Mouse (Mus musculus): ENCODE results near the gene Stx6.

Stx6 gene

GRCm38 (mm10) chr1:155245516-155245915, 87.0 kb downstream of the Stx6 start:
- in situ Hi-C loops (cut with MboI; ENCODE audit: unreplicated experiment in 2 of 2), result loop anchor here (25.0 kb wide), 1 partner anchor 958 kb away; no protein-coding TSS in a partner anchor

DNA sequence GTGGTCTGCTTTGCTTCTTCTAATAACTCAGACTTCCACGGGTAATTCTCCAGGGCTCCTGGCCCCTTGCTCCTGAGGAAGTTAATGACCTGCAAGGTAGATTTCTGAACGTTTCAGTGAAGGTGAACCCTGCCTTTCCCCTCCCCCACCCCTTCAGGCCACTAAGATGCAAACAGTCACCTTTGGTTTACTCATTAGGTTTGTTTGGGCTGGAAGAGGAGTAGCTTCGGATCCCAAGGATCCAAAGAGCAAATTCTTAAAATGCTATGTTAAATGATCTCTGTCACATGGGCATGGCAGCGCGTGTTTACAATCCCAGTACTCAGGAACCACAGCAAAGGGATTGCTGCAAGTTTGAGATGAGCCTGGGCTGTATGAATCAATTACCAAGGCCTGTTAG, 88.9 kb downstream of the Stx6 start:
- in situ Hi-C loops (cut with MboI; ENCODE audit: unreplicated experiment in 2 of 2), result loop anchor here (25.0 kb wide), 1 partner anchor 960 kb away; no protein-coding TSS in a partner anchor

GRCm38 (mm10) chr1:155248041-155248440, 89.5 kb downstream of the Stx6 start:
- in situ Hi-C loops (cut with MboI; ENCODE audit: unreplicated experiment in 2 of 2), result loop anchor here (25.0 kb wide), 1 partner anchor 961 kb away; no protein-coding TSS in a partner anchor

DNA sequence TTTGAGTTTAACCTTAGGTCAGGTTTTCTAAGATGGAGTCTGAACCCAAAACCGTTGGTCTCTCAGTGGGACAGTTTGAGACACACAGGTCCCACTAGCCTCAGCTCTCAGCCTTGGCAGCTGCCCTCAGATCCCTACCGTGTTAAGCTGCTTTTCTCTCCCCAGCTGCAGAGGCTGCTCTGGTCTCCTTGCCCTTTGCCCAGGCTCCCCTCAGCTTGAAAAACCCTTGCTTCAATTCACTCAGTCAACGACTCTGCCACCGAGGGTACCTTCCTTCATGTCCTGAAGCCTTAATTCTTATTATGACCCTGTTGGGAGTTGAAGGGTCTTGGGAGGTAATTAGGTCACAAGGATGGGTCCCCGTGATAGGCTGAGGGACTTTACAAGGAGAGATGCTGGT, 91.4 kb downstream of the Stx6 start:
- in situ Hi-C loops (cut with MboI; ENCODE audit: unreplicated experiment in 2 of 2), result loop anchor here (25.0 kb wide), 1 partner anchor 963 kb away; no protein-coding TSS in a partner anchor

- in situ Hi-C loops (cut with MboI; ENCODE audit: unreplicated experiment in 2 of 2), result no loop called here
Measured at GRCm38 (mm10) chr1:155250531-155251135, 92.1 kb downstream of the Stx6 start.

DNA sequence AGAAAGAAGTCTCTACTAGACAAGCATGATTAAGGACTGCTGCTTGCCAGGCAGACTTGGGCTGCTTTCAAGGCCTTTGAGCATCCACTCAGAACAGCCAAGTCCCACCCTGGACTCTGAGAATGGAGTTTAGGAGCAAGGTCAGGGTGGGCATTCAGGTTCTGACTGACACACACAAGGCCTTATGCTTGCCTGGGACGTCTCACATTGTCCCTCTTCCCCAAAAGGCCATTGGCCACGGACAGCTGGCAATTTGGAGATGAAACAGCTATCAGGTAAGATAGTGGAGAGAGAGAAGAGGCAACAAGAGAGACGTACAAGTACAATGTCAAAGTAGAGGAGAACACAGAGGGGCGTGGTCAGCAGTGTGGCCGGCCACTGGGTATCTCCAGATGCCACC, 93.1 kb downstream of the Stx6 start:
- in situ Hi-C loops (cut with MboI; ENCODE audit: unreplicated experiment in 2 of 2), result no loop called here

DNA sequence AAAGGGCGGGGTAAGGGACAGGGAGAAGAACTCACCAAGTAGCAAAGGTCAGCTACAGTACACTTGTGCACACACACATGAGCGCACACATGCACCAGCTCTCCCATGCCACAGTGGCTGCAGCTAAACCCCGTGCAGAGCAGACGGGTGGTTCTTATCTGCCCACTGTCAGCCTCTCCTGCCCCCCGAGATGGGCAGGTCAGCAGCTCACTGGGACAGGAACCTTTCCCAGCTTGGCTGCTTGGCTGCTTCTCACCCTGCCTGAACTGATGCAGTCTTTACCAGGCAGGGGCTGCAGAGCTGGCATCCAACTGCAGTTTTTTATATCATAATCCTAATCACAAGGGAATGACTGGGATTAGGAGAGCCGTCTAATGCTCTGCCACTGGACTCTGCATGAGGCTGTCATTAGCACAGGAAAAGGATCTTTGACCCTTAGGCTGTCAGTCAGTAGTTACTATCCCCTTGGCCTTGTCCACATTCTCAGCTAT, 94.2 kb downstream of the Stx6 start:
- in situ Hi-C loops (cut with MboI; ENCODE audit: unreplicated experiment in 2 of 2), result no loop called here

DNA sequence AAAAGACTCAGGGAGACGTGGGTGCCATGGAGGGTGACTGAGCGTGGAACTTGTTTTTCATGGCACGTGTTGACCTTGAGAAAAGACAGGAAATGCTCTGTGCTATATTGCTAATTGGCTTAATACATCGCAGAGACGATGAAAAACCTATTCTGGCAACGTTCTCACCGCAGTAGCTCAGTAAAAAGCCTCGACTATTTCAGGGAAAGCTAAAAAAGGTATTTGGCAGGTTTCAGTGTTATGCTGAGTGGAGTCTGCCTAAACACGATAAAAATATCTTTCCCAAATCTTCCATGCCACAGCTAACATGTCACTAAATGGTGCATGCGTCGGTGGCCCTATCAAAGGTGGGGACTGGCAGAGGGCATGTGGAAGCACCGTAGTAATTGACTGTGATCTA, 94.6 kb downstream of the Stx6 start:
- in situ Hi-C loops (cut with MboI; ENCODE audit: unreplicated experiment in 2 of 2), result no loop called here

- in situ Hi-C loops (cut with MboI; ENCODE audit: unreplicated experiment in 2 of 2), result no loop called here
Measured at GRCm38 (mm10) chr1:155254309-155254708, 95.8 kb downstream of the Stx6 start.
